Mouse (Mus musculus) MEL (cell line): ENCODE results near the gene Nudt19. TPM values are rescaled to one million over a fixed set of nuclear protein-coding genes. Genes with fewer than 3 reads are reported as not detected.

Experiments used
- DNase-seq: peaks from one replicate; pipeline ENCODE4 v3.0.0; 2011; ENCODE audit warnings: low read depth, low spot score
- H3K27ac ChIP-seq: 2 replicates; pipeline ENCODE4 v1.5.1; 2012; ENCODE audit warnings: low read depth, mild to moderate bottlenecking, control low read depth, low read length, moderate library complexity; ENCODE audit not compliant: control insufficient read depth
- H3K27me3 ChIP-seq, 2 experiments: fragments of 150-350 bp in 1 of 2; sonication (generic) in 1 of 2; 2 replicates each; pipeline ENCODE4 v1.6.1; 2012; ENCODE audit warnings: low read length in 2 of 2, mild to moderate bottlenecking in 2 of 2, improper control_type of control experiment in 1 of 2, moderate library complexity in 1 of 2; ENCODE audit not compliant: insufficient read depth in 2 of 2, control insufficient read depth in 1 of 2
- H3K36me3 ChIP-seq, 2 experiments: 2 replicates each; pipeline ENCODE4 v1.6.1; 2012 to 2014; ENCODE audit warnings: low read length in 2 of 2, improper control_type of control experiment in 1 of 2, inconsistent platforms in 1 of 2, mild to moderate bottlenecking in 1 of 2; ENCODE audit not compliant: insufficient read depth in 2 of 2, control insufficient read depth in 1 of 2
- H3K4me1 ChIP-seq, 2 experiments: fragments of 150-350 bp in 1 of 2; sonication (generic) in 1 of 2; 2 replicates each; pipeline ENCODE4 v1.6.1; 2012; ENCODE audit warnings: low read length in 2 of 2, improper control_type of control experiment in 1 of 2, mild to moderate bottlenecking in 1 of 2; ENCODE audit not compliant: insufficient read depth in 2 of 2, control insufficient read depth in 1 of 2
- H3K4me3 ChIP-seq, 2 experiments: fragments of 150-350 bp in 1 of 2; sonication (generic) in 1 of 2; 2 replicates each; pipeline ENCODE4 v1.5.1; 2012; ENCODE audit warnings: low read depth in 2 of 2, low read length in 2 of 2, mild to moderate bottlenecking in 2 of 2, moderate library complexity in 2 of 2, control low read depth in 1 of 2, improper control_type of control experiment in 1 of 2; ENCODE audit not compliant: control insufficient read depth in 1 of 2, insufficient read depth in 1 of 2
- H3K79me2 ChIP-seq: 2 replicates; pipeline ENCODE4 v1.6.1; 2012; ENCODE audit warnings: mild to moderate bottlenecking, low read length, moderate library complexity; ENCODE audit not compliant: control insufficient read depth, poor library complexity, insufficient read depth
- H3K9ac ChIP-seq: 2 replicates; pipeline ENCODE4 v1.6.1; 2012; ENCODE audit warnings: low read depth, mild to moderate bottlenecking, control low read depth, low read length, moderate library complexity; ENCODE audit not compliant: control insufficient read depth, poor library complexity, severe bottlenecking
- H3K9me3 ChIP-seq: fragments of 150-350 bp; sonication (generic); replicated peaks from 2 replicates; pipeline ENCODE4 v1.6.1; 2012; ENCODE audit warnings: mild to moderate bottlenecking, low read length, improper control_type of control experiment, moderate library complexity; ENCODE audit not compliant: insufficient read depth
- CHD2 ChIP-seq: IDR thresholded peaks from 2 replicates; pipeline ENCODE4 v1.6.1; 2011; ENCODE audit warnings: low read length, improper control_type of control experiment
- CTCF ChIP-seq, 3 experiments: IDR thresholded peaks in 2 of 3; conservative IDR thresholded peaks in 1 of 3; 2 replicates each; pipeline ENCODE4 v1.5.1; 2011 to 2012; ENCODE audit warnings: low read length in 3 of 3, low read depth in 2 of 3, mild to moderate bottlenecking in 2 of 3, improper control_type of control experiment in 1 of 3, inconsistent platforms in 1 of 3, mixed read lengths in 1 of 3, moderate library complexity in 1 of 3; ENCODE audit not compliant: control insufficient read depth in 1 of 3, insufficient read depth in 1 of 3, poor library complexity in 1 of 3, severe bottlenecking in 1 of 3
- ELF1 ChIP-seq: IDR thresholded peaks from 2 replicates; pipeline ENCODE4 v1.6.1; 2014; ENCODE audit warnings: low read depth, mild to moderate bottlenecking, inconsistent platforms, low read length, improper control_type of control experiment, moderate library complexity
- EP300 ChIP-seq, 2 experiments: IDR thresholded peaks; 2 replicates each; pipeline ENCODE4 v1.6.1; 2011; ENCODE audit warnings: improper control_type of control experiment in 2 of 2, low read length in 2 of 2, low read depth in 1 of 2, mild to moderate bottlenecking in 1 of 2
- ETS1 ChIP-seq: IDR thresholded peaks from 2 replicates; pipeline ENCODE4 v1.6.1; 2012; ENCODE audit warnings: low read depth, mild to moderate bottlenecking, inconsistent platforms, low read length, improper control_type of control experiment, moderate library complexity
- GABPA ChIP-seq: IDR thresholded peaks from 2 replicates; pipeline ENCODE4 v1.6.1; 2012; ENCODE audit warnings: low read depth, mild to moderate bottlenecking, inconsistent platforms, low read length, improper control_type of control experiment, moderate library complexity
- JUND ChIP-seq: IDR thresholded peaks from 2 replicates; pipeline ENCODE4 v1.6.1; 2011; ENCODE audit warnings: low read depth, mild to moderate bottlenecking, improper control_type of control experiment, low read length
- KAT2A ChIP-seq: conservative IDR thresholded peaks from 2 replicates; pipeline ENCODE4 v1.6.1; 2012; ENCODE audit warnings: low read depth, low read length, improper control_type of control experiment, inconsistent platforms
- MAFK ChIP-seq: IDR thresholded peaks from 2 replicates; pipeline ENCODE4 v1.6.1; 2011; ENCODE audit warnings: low read depth, mild to moderate bottlenecking, low read length, improper control_type of control experiment, borderline replicate concordance
- MAX ChIP-seq: IDR thresholded peaks from 2 replicates; pipeline ENCODE4 v1.6.1; 2011; ENCODE audit warnings: low read length, improper control_type of control experiment
- MXI1 ChIP-seq: IDR thresholded peaks from 2 replicates; pipeline ENCODE4 v1.6.1; 2011; ENCODE audit warnings: mild to moderate bottlenecking, low read depth, low read length, improper control_type of control experiment
- NRF1 ChIP-seq: IDR thresholded peaks from 2 replicates; pipeline ENCODE4 v1.6.1; 2014; ENCODE audit warnings: low read depth, mild to moderate bottlenecking, inconsistent platforms, low read length, improper control_type of control experiment, moderate library complexity; ENCODE audit not compliant: poor library complexity, insufficient read depth, severe bottlenecking
- POLR2AphosphoS2 ChIP-seq: IDR thresholded peaks from 2 replicates; pipeline ENCODE4 v1.6.1; 2011; ENCODE audit warnings: low read length, improper control_type of control experiment
- POLR2AphosphoS5 ChIP-seq: IDR thresholded peaks from 2 replicates; pipeline ENCODE4 v1.6.1; 2012; ENCODE audit warnings: low read depth, borderline replicate concordance, mild to moderate bottlenecking, inconsistent platforms, low read length, moderate library complexity, mixed read lengths
- RAD21 ChIP-seq: IDR thresholded peaks from 2 replicates; pipeline ENCODE4 v1.6.1; 2011; ENCODE audit warnings: mild to moderate bottlenecking, low read depth, low read length, improper control_type of control experiment
- SIN3A ChIP-seq: IDR thresholded peaks from 2 replicates; pipeline ENCODE4 v1.6.1; 2012; ENCODE audit warnings: low read length, improper control_type of control experiment, inconsistent platforms
- SMC3 ChIP-seq: IDR thresholded peaks from 2 replicates; pipeline ENCODE4 v1.6.1; 2011; ENCODE audit warnings: low read depth, low read length, improper control_type of control experiment
- TBP ChIP-seq: IDR thresholded peaks from 2 replicates; pipeline ENCODE4 v1.8.0; 2011; ENCODE audit warnings: low read depth, low read length, improper control_type of control experiment
- UBTF ChIP-seq: IDR thresholded peaks from 2 replicates; pipeline ENCODE4 v1.6.1; 2012; ENCODE audit warnings: low read depth, mild to moderate bottlenecking, inconsistent platforms, low read length, improper control_type of control experiment, moderate library complexity, borderline replicate concordance; ENCODE audit not compliant: insufficient read depth
- USF1 ChIP-seq: IDR thresholded peaks from 2 replicates; pipeline ENCODE4 v1.6.1; 2014; ENCODE audit warnings: low read depth, mild to moderate bottlenecking, inconsistent platforms, low read length, improper control_type of control experiment, moderate library complexity
- USF2 ChIP-seq, 2 experiments: IDR thresholded peaks; 2 replicates each; pipeline ENCODE4 v1.6.1; 2011 to 2012; ENCODE audit warnings: improper control_type of control experiment in 2 of 2, low read length in 2 of 2, borderline replicate concordance in 1 of 2, inconsistent platforms in 1 of 2, low read depth in 1 of 2, mild to moderate bottlenecking in 1 of 2; ENCODE audit not compliant: insufficient read depth in 1 of 2
- ZKSCAN1 ChIP-seq: IDR thresholded peaks from 2 replicates; pipeline ENCODE4 v1.6.1; 2012; ENCODE audit warnings: low read depth, mild to moderate bottlenecking, inconsistent platforms, low read length, improper control_type of control experiment, moderate library complexity
- ZMIZ1 ChIP-seq: IDR thresholded peaks from 2 replicates; pipeline ENCODE4 v1.6.1; 2012; ENCODE audit warnings: low read depth, mild to moderate bottlenecking, inconsistent platforms, low read length, improper control_type of control experiment, moderate library complexity
- ZNF384 ChIP-seq: IDR thresholded peaks from 2 replicates; pipeline ENCODE4 v1.6.1; 2012; ENCODE audit warnings: low read depth, mild to moderate bottlenecking, inconsistent platforms, low read length, improper control_type of control experiment
- polyA plus RNA-seq, 2 experiments: library from polyadenylated mRNA; stranded (reverse) in 1 of 2; unstranded in 1 of 2; fragments of >175 nt in 1 of 2; fragments of >200 nt in 1 of 2; gene quantifications; 2 replicates each; pipeline versions ENCODE4 v1.2.1 to v1.2.4; 2012; ENCODE audit warnings: low replicate concordance in 2 of 2, low read depth in 1 of 2; ENCODE audit not compliant: insufficient read length in 2 of 2, insufficient read depth in 1 of 2, missing spikeins in 1 of 2
- total RNA-seq: library from RNA; depleted of rRNA; stranded (reverse); fragments of 300-350 nt; gene quantifications from 2 replicates; pipeline ENCODE4 v1.2.3, GENCODE M21; 2012; rRNA removed

Gene Nudt19
- total RNA-seq (83.2 and 89.1 TPM in 2 replicates), polyA plus RNA-seq (100 to 1,000 TPM in 1 of 2 experiments, 10 to 100 TPM in 1; 67.6 to 631 TPM)

GRCm38 (mm10) chr7:35556205-35556603, at the start of gene Nudt19:
Nudt19 (minus strand) TSS chr7:35556304.
- TF ChIP-seq ZMIZ1 (no peak), UBTF (no peak), USF1 (no peak), MXI1 (no peak), ZNF384 (no peak), POLR2AphosphoS5 (no peak), EP300 (IDR thresholded peaks at IDR 0.05; ENCODE audit: low read depth in 1 of 2, low read length in 2 of 2) (0 out of 4 replicates have a peak, but pooled peaks of 1 of the 2 experiments have one; percentile 4), POLR2AphosphoS2 (no peak)
- peak within 1 kb of the TSS; percentile 94 for H3K9ac ChIP-seq
- no peak for DNase-seq
- peaks cover 15% of the 10 kb centered on the region for H3K79me2 ChIP-seq
- peaks cover 14 to 41% of the 10 kb centered on the region in 2 experiments for H3K4me1 ChIP-seq
- H3K4me3 ChIP-seq: peak within 1 kb of the TSS; percentile 78 to 83
- peaks cover 2 to 42% of the 10 kb centered on the region in 2 experiments; a peak in 3 of 4 replicates for H3K36me3 ChIP-seq
- peak within 1 kb of the TSS; percentile 87 for H3K27ac ChIP-seq
- H3K27me3 ChIP-seq: no peaks in the 10 kb centered on the region
- no peaks in the 10 kb centered on the region for H3K9me3 ChIP-seq

- no peaks in the 10 kb centered on the region for H3K9me3 ChIP-seq
Measured at GRCm38 (mm10) chr7:35602766-35603165, 46.7 kb upstream of the Nudt19 start.

More at GRCm38 (mm10) chr7:35602766-35603165, 46.7 kb upstream of the Nudt19 start:
- no peak for DNase-seq
- Histone ChIP-seq H3K4me1 (peaks cover 0 to 18% of the 10 kb centered on the region in 2 experiments; a peak in 3 of 4 replicates), H3K4me3 (no peak overlapping the region), H3K27ac (no peak overlapping the region), H3K36me3 (peaks cover 17 to 18% of the 10 kb centered on the region in 2 experiments; a peak in 3 of 4 replicates), H3K9ac (no peak overlapping the region), H3K79me2 (no peaks in the 10 kb centered on the region), H3K27me3 (no peaks in the 10 kb centered on the region)
- no peak for TF ChIP-seq ELF1
- TF ChIP-seq SMC3: no peak
- TF ChIP-seq CHD2: no peak
- TF ChIP-seq USF1: no peak
- TF ChIP-seq POLR2AphosphoS2: no peak
- TF ChIP-seq ETS1: no peak
- TF ChIP-seq NRF1: no peak
- TF ChIP-seq CTCF (IDR thresholded peaks at IDR 0.05 in 2 of 3, conservative IDR thresholded peaks at IDR 0.05 in 1 of 3; ENCODE audit: control insufficient read depth in 1 of 3, insufficient read depth in 1 of 3, low read depth in 2 of 3, low read length in 3 of 3, poor library complexity in 1 of 3, severe bottlenecking in 1 of 3): no peak
- TF ChIP-seq GABPA: no peak
- no peak for TF ChIP-seq MAX
- TF ChIP-seq KAT2A: no peak
- no peak for TF ChIP-seq USF2 (IDR thresholded peaks at IDR 0.05; ENCODE audit: borderline replicate concordance in 1 of 2, insufficient read depth in 1 of 2, low read depth in 1 of 2, low read length in 2 of 2)
- no peak for TF ChIP-seq UBTF
- TF ChIP-seq JUND: no peak
- TF ChIP-seq MAFK: no peak
- no peak for TF ChIP-seq EP300 (IDR thresholded peaks at IDR 0.05; ENCODE audit: low read depth in 1 of 2, low read length in 2 of 2)
- TF ChIP-seq ZKSCAN1: no peak
- TF ChIP-seq RAD21: no peak
- TF ChIP-seq TBP: no peak
- no peak for TF ChIP-seq SIN3A
